Mouse (Mus musculus) liver, embryonic 15.5 days (tissue): ENCODE results near the gene Znrf3. TPM values are rescaled to one million over a fixed set of nuclear protein-coding genes. Genes with fewer than 3 reads are reported as not detected.

Experiments
- ATAC-seq: fragments of 200-750 bp; cut with Nextera tagmentation; 2 replicates; pipeline ENCODE4 v1.8.0; 2017; ENCODE audit warnings: moderate number of reproducible peaks, mild to moderate bottlenecking, moderate library complexity; ENCODE audit not compliant: insufficient read depth
- H3K27ac ChIP-seq: fragments of 300-500 bp; sonication (generic); replicated peaks from 2 replicates; pipeline ENCODE4 v1.5.1; 2015; ENCODE audit warnings: mild to moderate bottlenecking, inconsistent platforms
- H3K27me3 ChIP-seq: fragments of 300-500 bp; sonication (generic); 2 replicates; pipeline ENCODE4 v1.6.1; 2015; ENCODE audit warnings: mild to moderate bottlenecking, inconsistent platforms
- H3K36me3 ChIP-seq: fragments of 300-500 bp; sonication (generic); replicated peaks from 2 replicates; pipeline ENCODE4 v1.6.1; 2015; ENCODE audit warnings: moderate library complexity, mild to moderate bottlenecking, inconsistent platforms
- H3K4me1 ChIP-seq: fragments of 300-500 bp; sonication (generic); replicated peaks from 2 replicates; pipeline ENCODE4 v1.6.1; 2015; ENCODE audit warnings: inconsistent platforms
- H3K4me2 ChIP-seq: fragments of 300-500 bp; sonication (generic); 2 replicates; pipeline ENCODE4 v1.6.1; 2015; ENCODE audit warnings: moderate library complexity, mild to moderate bottlenecking, inconsistent platforms
- H3K4me3 ChIP-seq: fragments of 300-500 bp; sonication (generic); replicated peaks from 2 replicates; pipeline ENCODE4 v1.5.1; 2015; ENCODE audit warnings: mild to moderate bottlenecking, inconsistent platforms
- H3K9ac ChIP-seq: fragments of 300-500 bp; sonication (generic); 2 replicates; pipeline ENCODE4 v1.6.1; 2015; ENCODE audit warnings: moderate library complexity, mild to moderate bottlenecking, inconsistent platforms
- H3K9me3 ChIP-seq: fragments of 300-500 bp; sonication (generic); replicated peaks from 2 replicates; pipeline ENCODE4 v1.6.1; 2016; ENCODE audit warnings: inconsistent platforms
- WGBS: fragments of 180-500 bp; shearing (Covaris S2); methylation state at CpG from one replicate; pipeline ENCODE4 v1.1.7; 2015; ENCODE audit warnings: mixed read lengths; ENCODE audit not compliant: insufficient replicate concordance; 5-methylcytosine and 5-hydroxymethylcytosine counted together
- polyA plus RNA-seq: library from polyadenylated mRNA; unstranded; fragments of >200 nt; fragmentation: Nextera tagmentation; extraction: Ambion mirVana; gene quantifications from 2 replicates; pipeline ENCODE4 v1.2.1, GENCODE M21; 2015

Znrf3 gene
- polyA plus RNA-seq, 1 experiment from 2014 or later: 2.8 TPM

- H3K9me3 ChIP-seq: no peaks in the 10 kb centered on the region
- H3K9ac ChIP-seq: no peak overlapping the region
- H3K27ac ChIP-seq: no peak overlapping the region
- H3K27me3 ChIP-seq: no peaks in the 10 kb centered on the region
- 71% methylated on average over 6 of the region's 6 CpGs for WGBS
- H3K36me3 ChIP-seq: no peaks in the 10 kb centered on the region
- ATAC-seq: no peak
- no peak overlapping the region for H3K4me2 ChIP-seq
- peaks cover 35% of the 10 kb centered on the region for H3K4me1 ChIP-seq
- no peak overlapping the region for H3K4me3 ChIP-seq
These were observed 193.5 kb downstream of the Znrf3 start for GRCm38 (mm10) chr11:5251112-5251511.

DNA sequence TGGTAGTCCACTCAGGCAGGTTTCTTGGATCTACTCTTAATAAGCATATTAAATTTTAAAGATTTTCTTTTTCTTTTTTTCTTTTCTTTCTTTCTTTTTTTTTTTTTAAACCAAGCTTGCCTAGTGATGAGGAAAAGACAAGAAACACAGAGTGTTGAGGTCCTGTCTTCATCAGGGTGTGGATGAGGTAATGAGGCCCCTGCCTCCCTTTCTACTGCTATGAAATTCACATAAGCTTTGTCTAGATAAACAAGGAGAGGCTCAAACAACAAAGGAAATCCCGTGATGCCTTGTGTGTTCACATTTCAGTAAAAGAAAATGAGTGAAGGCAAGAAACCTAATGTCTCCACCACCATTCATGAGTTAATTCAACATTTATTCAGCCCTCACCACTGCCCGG, 196.4 kb downstream of the Znrf3 start:
- no peak overlapping the region for H3K4me3 ChIP-seq
- H3K27ac ChIP-seq: no peak overlapping the region
- no peak overlapping the region for H3K9ac ChIP-seq
- ATAC-seq: no peak
- H3K4me2 ChIP-seq: no peak overlapping the region
- H3K36me3 ChIP-seq: no peaks in the 10 kb centered on the region
- 49% methylated on average over 2 of the region's 2 CpGs for WGBS
- no peaks in the 10 kb centered on the region for H3K9me3 ChIP-seq
- peaks cover 48% of the 10 kb centered on the region for H3K4me1 ChIP-seq
- no peaks in the 10 kb centered on the region for H3K27me3 ChIP-seq

DNA sequence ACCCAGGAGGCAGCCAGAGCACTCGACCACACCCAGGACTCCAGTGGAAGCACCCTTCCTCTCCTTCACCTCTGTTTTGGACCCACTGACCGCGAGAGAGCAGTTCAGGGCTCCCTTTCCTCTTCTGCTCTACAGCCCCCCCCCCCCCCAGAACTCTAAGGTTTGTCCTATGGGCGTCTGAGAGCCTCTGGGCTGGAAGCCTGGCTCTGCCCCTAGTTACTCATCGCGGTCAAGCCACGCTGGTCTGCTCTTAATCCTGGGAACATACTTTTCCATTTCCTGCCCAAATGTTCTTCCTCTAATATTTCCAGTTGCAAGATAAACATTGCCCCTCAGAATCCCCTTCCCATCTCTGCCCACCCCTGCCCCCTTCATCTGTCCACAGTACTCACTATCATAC, 199.2 kb downstream of the Znrf3 start:
- Histone ChIP-seq H3K4me2 (no peak overlapping the region), H3K27ac (no peak overlapping the region), H3K4me3 (no peak overlapping the region), H3K4me1 (peaks cover 48% of the 10 kb centered on the region), H3K36me3 (no peaks in the 10 kb centered on the region), H3K27me3 (no peaks in the 10 kb centered on the region), H3K9ac (no peak overlapping the region), H3K9me3 (no peaks in the 10 kb centered on the region)
- 52% methylated on average over 7 of the region's 7 CpGs for WGBS
- no peak for ATAC-seq

GRCm38 (mm10) chr11:5244749-5245130, 199.9 kb downstream of the Znrf3 start:
- H3K4me2 ChIP-seq: no peak overlapping the region; the same call in 1 of the 2 replicates
- no peaks in the 10 kb centered on the region for H3K36me3 ChIP-seq
- no peak for ATAC-seq
- H3K27ac ChIP-seq: no peak overlapping the region
- no peaks in the 10 kb centered on the region for H3K9me3 ChIP-seq
- WGBS: 43% methylated on average over 8 of the region's 8 CpGs
- H3K4me1 ChIP-seq: peaks cover 53% of the 10 kb centered on the region
- no peak overlapping the region for H3K9ac ChIP-seq
- no peak overlapping the region for H3K4me3 ChIP-seq
- H3K27me3 ChIP-seq: no peaks in the 10 kb centered on the region

GRCm38 (mm10) chr11:5243812-5244748, 200.6 kb downstream of the Znrf3 start:
- Histone ChIP-seq H3K27me3 (no peaks in the 10 kb centered on the region), H3K4me1 (peaks cover 53% of the 10 kb centered on the region), H3K27ac (no peak overlapping the region), H3K4me3 (no peak overlapping the region), H3K9me3 (no peaks in the 10 kb centered on the region), H3K9ac (no peak overlapping the region), H3K36me3 (no peaks in the 10 kb centered on the region), H3K4me2 (no peak overlapping the region; the same call in 1 of the 2 replicates)
- WGBS: 45% methylated on average over 24 of the region's 24 CpGs
- ATAC-seq: no peak

DNA sequence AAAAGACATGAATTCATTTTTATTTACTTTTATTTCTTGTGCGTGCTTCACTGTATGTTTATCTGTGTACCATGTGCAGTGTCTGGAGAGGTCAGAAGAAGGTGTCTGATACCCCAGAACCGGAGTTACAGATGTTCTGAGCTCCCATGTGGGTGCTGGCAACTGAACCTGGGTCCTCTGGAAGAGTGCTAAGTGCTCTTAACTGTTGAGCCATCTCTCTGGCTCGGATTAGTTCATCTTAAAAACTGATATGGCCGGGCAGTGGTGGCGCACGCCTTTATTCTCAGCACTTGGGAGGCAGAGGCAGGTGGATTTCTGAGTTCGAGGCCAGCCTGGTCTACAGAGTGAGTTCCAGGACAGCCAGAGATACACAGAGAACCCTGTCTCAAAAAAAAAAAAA, 201.4 kb downstream of the Znrf3 start:
- Histone ChIP-seq H3K9ac (no peak overlapping the region), H3K4me1 (peaks cover 44% of the 10 kb centered on the region), H3K9me3 (no peaks in the 10 kb centered on the region), H3K27me3 (no peaks in the 10 kb centered on the region), H3K27ac (no peak overlapping the region), H3K4me2 (no peak overlapping the region), H3K4me3 (no peak overlapping the region), H3K36me3 (no peaks in the 10 kb centered on the region)
- 75% methylated on average over 7 of the region's 7 CpGs for WGBS
- no peak for ATAC-seq

- ATAC-seq: no peak
These were observed 202.5 kb downstream of the Znrf3 start for GRCm38 (mm10) chr11:5242158-5242557.

DNA sequence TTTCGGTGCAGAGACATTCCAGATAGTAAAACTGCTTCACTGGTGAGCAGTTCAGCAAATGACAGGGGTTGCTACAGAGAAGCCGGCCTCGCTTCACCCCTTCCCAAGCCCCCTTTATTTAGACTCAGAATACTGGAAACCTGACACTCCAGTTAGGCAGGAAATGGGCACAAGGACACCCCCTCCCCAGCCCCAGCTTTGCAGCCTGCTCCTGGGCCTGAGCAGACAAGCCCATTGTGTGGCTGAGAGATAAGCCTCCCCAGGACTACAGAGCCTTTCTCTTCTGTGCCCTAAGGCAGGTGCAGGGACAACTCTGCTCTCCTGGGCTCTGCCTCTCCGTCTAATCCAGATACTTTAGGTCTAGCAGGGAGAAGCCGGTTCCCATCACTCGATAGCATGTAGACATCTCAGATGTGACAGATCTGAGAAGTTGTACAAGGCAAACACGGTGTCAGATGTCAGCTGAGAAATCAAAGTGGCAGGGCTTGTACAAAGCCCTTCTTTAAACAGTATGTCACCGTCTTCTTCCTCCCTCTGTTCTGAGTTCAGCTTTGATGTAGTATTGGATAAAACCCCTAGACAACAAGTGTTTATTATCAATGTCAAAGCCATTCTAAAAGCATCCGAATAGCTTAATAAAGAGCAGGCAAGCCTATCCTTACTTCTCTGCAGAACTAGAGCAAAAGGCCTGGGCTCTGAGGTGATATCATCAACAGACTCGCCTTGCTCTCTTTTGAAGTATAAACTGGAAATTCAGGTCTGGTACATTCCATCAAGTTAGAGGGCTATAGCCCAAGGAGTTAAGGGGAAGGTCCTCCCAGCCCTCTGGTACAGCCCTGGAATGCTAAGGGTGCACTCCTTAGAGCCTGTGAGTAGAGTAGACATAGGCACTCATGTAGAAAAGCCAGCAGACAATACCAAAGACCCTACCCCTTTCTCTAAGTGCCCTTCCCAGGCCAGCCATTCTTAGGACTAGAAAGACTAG, 204.6 kb downstream of the Znrf3 start:
- no peak overlapping the region for H3K4me2 ChIP-seq
- no peaks in the 10 kb centered on the region for H3K36me3 ChIP-seq
- ATAC-seq: peak; percentile 69
- H3K9ac ChIP-seq: no peak overlapping the region
- H3K27ac ChIP-seq: no peak overlapping the region
- H3K4me3 ChIP-seq: no peak overlapping the region
- H3K9me3 ChIP-seq: no peaks in the 10 kb centered on the region
- H3K4me1 ChIP-seq: peaks cover 23% of the 10 kb centered on the region
- H3K27me3 ChIP-seq: no peaks in the 10 kb centered on the region
- 20% methylated on average over 10 of the region's 10 CpGs for WGBS

More at GRCm38 (mm10) chr11:5242158-5242557, 202.5 kb downstream of the Znrf3 start:
- peaks cover 38% of the 10 kb centered on the region for H3K4me1 ChIP-seq
- no peak overlapping the region for H3K9ac ChIP-seq
- H3K27ac ChIP-seq: no peak overlapping the region
- no peak overlapping the region for H3K4me2 ChIP-seq
- 75% methylated on average over 8 of the region's 8 CpGs for WGBS
- no peaks in the 10 kb centered on the region for H3K36me3 ChIP-seq
- no peak overlapping the region for H3K4me3 ChIP-seq
- H3K27me3 ChIP-seq: no peaks in the 10 kb centered on the region
- H3K9me3 ChIP-seq: no peaks in the 10 kb centered on the region

Other genes with a start within 250 kb of the Znrf3 start
- 1.9 and 2.0 TPM in 2 replicates for gene Kremen1, start 183.3 kb downstream of the Znrf3 start, polyA plus RNA-seq
- 109 and 117 TPM in 2 replicates for gene Xbp1, start 75.8 kb upstream of the Znrf3 start, polyA plus RNA-seq
- gene Ccdc117, start 97.3 kb upstream of the Znrf3 start, polyA plus RNA-seq: 8.1 and 8.8 TPM in 2 replicates
- gene Ankrd36, start 124.8 kb upstream of the Znrf3 start, polyA plus RNA-seq: 1.0 and 1.2 TPM in 2 replicates